Mouse (Mus musculus) liver, postnatal 0 days (tissue): ENCODE measurements around the gene Akap2.

Source experiments
- CTCF ChIP-seq: sonication (generic); IDR thresholded peaks from 2 replicates; pipeline ENCODE4 v1.5.1; 2016; ENCODE audit warnings: antibody characterized with exemption, low read depth
- EP300 ChIP-seq: IDR thresholded peaks from 2 replicates; pipeline ENCODE4 v1.6.1; 2016; ENCODE audit warnings: antibody characterized with exemption, low read depth, mild to moderate bottlenecking

- TF ChIP-seq EP300: no peak
- TF ChIP-seq CTCF: no peak
These were observed 167.1 kb downstream of the Akap2 start for GRCm38 (mm10) chr4:57884511-57884910.
